Mouse (Mus musculus): ENCODE data around the gene Prkce. TPM values are rescaled to one million over a fixed set of nuclear protein-coding genes. Genes with fewer than 3 reads are reported as not detected.

Gene Prkce
- polyA plus RNA-seq, 1 experiment from 2014 or later: 0.77 TPM

DNA sequence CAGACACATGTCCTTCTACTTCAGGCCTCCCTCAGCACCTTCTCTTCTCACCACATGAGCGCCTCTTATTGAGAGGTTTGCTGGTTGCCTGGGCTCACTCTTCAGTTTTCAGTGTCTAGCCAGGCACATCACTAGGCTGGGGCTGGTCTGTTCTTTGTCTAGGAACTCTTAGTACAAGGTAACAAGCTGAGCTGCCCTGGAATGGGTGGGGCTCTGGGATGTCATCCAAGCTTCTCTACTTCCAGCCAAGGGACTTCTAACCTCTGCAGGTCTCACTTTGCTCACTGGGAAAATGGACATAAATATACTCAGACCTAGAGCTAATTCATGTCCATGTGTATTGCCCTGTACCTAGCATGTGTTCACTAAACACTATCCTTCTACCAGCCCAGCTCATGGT lies 230.6 kb downstream of the Prkce start:
- H3K27me3 ChIP-seq (ENCODE audit: control insufficient read depth, insufficient read depth, low read depth, low read length): no peaks in the 10 kb centered on the region
- no peak overlapping the region for H3K4me3 ChIP-seq (ENCODE audit: low read depth, low read length)
- H3K27ac ChIP-seq (ENCODE audit: low read length): no peak overlapping the region
- H3K4me2 ChIP-seq (ENCODE audit: low read depth, low read length): no peak overlapping the region
- H3K36me3 ChIP-seq (ENCODE audit: control insufficient read depth, insufficient read depth): no peaks in the 10 kb centered on the region
- no peak for ATAC-seq (ENCODE audit: low read depth)
- WGBS (ENCODE audit: insufficient replicate concordance): 69% methylated on average over 1 of the region's 1 CpGs
- no peak overlapping the region for H3K9ac ChIP-seq (ENCODE audit: low read depth, low read length)
- no peaks in the 10 kb centered on the region for H3K4me1 ChIP-seq (ENCODE audit: control insufficient read depth, low read depth, low read length)
- H3K9me3 ChIP-seq (replicated peaks; ENCODE audit: control insufficient read depth, low read length): no peaks in the 10 kb centered on the region

DNA sequence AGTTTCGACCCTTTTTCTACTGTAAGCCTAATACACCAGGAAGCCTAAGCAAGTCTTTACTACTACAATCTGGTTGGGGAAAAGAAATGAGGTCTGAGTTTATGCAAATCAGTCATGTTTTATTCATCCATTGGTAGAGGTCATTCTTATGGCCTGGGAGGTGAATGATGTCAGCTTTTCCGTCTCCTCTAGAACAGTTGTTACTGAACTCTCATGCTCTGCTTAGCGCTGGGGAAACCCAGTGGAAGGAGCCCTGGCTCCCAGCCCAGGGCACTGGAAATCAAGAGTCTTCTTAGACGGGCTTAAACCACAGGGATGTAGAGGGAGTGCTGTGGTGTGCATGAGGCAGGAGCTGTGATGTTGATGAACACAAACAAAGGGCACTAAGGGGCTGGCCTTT lies 232.4 kb downstream of the Prkce start:
- H3K36me3 ChIP-seq (ENCODE audit: control insufficient read depth, insufficient read depth): no peaks in the 10 kb centered on the region
- no peak overlapping the region for H3K9ac ChIP-seq (ENCODE audit: low read depth, low read length)
- 55% methylated on average over 4 of the region's 4 CpGs for WGBS (ENCODE audit: insufficient replicate concordance)
- no peak overlapping the region for H3K4me3 ChIP-seq (ENCODE audit: low read depth, low read length)
- no peak overlapping the region for H3K4me2 ChIP-seq (ENCODE audit: low read depth, low read length)
- no peaks in the 10 kb centered on the region for H3K4me1 ChIP-seq (ENCODE audit: control insufficient read depth, low read depth, low read length)
- no peak overlapping the region for H3K27ac ChIP-seq (ENCODE audit: low read length)
- ATAC-seq (ENCODE audit: low read depth): no peak
- H3K27me3 ChIP-seq (ENCODE audit: control insufficient read depth, insufficient read depth, low read depth, low read length): no peaks in the 10 kb centered on the region
- no peaks in the 10 kb centered on the region for H3K9me3 ChIP-seq (replicated peaks; ENCODE audit: control insufficient read depth, low read length)

DNA sequence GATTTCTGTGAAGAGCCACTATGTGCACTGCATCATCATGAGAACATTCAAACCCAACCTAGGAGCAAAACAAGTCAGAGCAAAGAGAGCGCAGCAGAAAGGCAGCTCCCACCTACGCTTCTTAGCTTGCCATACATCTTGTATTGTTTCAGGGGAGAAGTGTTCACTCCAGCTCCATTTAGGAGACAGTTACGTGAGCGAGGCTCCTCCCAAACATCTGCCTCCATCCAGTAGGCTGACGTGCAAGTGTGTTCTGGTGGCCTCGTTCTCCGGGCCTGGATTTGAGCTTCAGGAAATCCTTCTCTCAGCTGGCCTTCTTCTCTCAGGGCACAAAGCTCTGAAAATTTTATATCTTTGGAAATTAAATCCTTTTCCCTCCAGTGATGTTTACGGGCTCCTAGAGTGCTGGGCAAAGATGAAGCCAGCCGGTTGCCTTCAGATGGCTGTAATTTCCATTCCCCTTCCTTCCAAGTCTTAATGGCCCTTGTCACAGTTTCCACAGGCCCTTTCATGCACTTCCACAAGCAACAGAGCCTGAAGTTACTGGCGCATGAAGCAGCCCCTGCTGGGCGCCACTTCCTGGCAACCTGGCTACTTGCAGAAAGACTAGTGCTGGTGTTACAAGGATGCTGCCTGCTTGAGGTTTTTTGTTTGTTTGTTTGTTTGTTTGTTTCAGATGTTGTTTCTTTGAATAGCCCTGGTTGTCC lies 237.4 kb downstream of the Prkce start:
- no peak for ATAC-seq (ENCODE audit: low read depth)
- Histone ChIP-seq H3K27ac (ENCODE audit: low read length) (no peak overlapping the region), H3K27me3 (ENCODE audit: control insufficient read depth, insufficient read depth, low read depth, low read length) (no peaks in the 10 kb centered on the region), H3K4me3 (ENCODE audit: low read depth, low read length) (no peak overlapping the region), H3K9me3 (replicated peaks; ENCODE audit: control insufficient read depth, low read length) (no peaks in the 10 kb centered on the region), H3K4me2 (ENCODE audit: low read depth, low read length) (no peak overlapping the region), H3K36me3 (ENCODE audit: control insufficient read depth, insufficient read depth) (no peaks in the 10 kb centered on the region), H3K9ac (ENCODE audit: low read depth, low read length) (no peak overlapping the region), H3K4me1 (ENCODE audit: control insufficient read depth, low read depth, low read length) (peaks cover 2% of the 10 kb centered on the region; the same call in 1 of the 2 replicates)
- 72% methylated on average over 11 of the region's 11 CpGs for WGBS (ENCODE audit: insufficient replicate concordance)

DNA sequence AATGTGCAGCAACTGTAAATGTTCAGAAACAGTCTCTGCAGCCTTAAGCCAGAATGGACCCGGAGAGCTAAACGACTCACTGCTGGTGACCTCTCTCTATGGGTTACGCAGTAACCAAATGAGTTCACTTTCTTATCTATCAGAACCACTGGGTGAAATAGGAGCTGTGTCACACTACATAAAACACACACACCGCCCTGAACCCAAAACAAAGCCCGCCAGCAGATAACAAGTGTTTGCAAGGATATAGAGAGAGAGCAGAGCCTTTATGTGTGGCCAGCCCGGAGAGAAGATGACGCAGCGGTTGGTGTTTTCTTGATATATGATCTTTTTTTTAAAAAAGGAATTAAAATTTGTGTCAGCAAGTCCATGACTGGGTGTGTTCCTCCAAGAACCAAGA lies 238.1 kb downstream of the Prkce start:
- Histone ChIP-seq H3K27ac (ENCODE audit: low read length) (no peak overlapping the region), H3K9me3 (replicated peaks; ENCODE audit: control insufficient read depth, low read length) (no peaks in the 10 kb centered on the region), H3K36me3 (ENCODE audit: control insufficient read depth, insufficient read depth) (no peaks in the 10 kb centered on the region), H3K4me3 (ENCODE audit: low read depth, low read length) (no peak overlapping the region), H3K9ac (ENCODE audit: low read depth, low read length) (no peak overlapping the region), H3K27me3 (ENCODE audit: control insufficient read depth, insufficient read depth, low read depth, low read length) (no peaks in the 10 kb centered on the region), H3K4me2 (ENCODE audit: low read depth, low read length) (no peak overlapping the region), H3K4me1 (ENCODE audit: control insufficient read depth, low read depth, low read length) (peaks cover 2% of the 10 kb centered on the region; the same call in 1 of the 2 replicates)
- peak; percentile 70 for ATAC-seq (ENCODE audit: low read depth)
- 19% methylated on average over 8 of the region's 8 CpGs for WGBS (ENCODE audit: insufficient replicate concordance)

DNA sequence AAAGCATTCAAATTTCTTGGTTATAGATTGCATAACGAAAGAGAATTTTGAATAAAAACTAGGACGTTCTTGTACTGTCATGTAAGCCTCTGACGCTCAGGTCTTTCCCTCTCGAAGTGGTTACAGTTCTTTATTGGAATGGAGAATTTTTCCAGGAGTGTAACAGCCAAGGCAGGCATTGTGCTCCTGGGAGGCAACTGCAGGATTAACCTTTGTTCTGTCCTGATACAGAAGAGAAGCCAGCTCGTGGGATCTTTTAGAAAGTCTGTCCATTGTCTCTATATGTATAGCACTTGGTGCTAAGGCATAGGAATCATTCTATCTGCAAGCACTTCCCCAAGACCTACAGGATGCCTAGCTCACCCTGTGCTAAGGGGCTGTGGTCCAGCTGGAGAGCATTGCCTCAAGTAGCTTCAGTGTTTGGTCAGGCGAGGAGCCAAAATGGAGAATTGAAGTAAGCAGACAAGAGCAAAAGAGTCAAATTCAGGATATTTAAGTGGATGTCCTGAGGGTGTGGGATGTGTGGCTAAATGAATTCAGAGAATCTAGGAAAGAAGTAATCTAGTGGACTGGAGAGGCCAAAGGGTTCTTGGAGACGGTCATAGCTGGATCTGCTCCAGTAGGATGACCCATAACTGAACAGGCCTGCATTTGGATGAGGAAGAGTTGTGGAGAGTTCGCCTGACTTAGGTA lies 240.5 kb downstream of the Prkce start:
- Histone ChIP-seq H3K27ac (ENCODE audit: low read length) (no peak overlapping the region), H3K9me3 (replicated peaks; ENCODE audit: control insufficient read depth, low read length) (no peaks in the 10 kb centered on the region), H3K9ac (ENCODE audit: low read depth, low read length) (no peak overlapping the region), H3K27me3 (ENCODE audit: control insufficient read depth, insufficient read depth, low read depth, low read length) (no peaks in the 10 kb centered on the region), H3K4me3 (ENCODE audit: low read depth, low read length) (no peak overlapping the region), H3K36me3 (ENCODE audit: control insufficient read depth, insufficient read depth) (no peaks in the 10 kb centered on the region), H3K4me1 (ENCODE audit: control insufficient read depth, low read depth, low read length) (peaks cover 2% of the 10 kb centered on the region; the same call in 1 of the 2 replicates), H3K4me2 (ENCODE audit: low read depth, low read length) (no peak overlapping the region)
- no peak for ATAC-seq (ENCODE audit: low read depth)
- 54% methylated on average over 8 of the region's 8 CpGs for WGBS (ENCODE audit: insufficient replicate concordance)

DNA sequence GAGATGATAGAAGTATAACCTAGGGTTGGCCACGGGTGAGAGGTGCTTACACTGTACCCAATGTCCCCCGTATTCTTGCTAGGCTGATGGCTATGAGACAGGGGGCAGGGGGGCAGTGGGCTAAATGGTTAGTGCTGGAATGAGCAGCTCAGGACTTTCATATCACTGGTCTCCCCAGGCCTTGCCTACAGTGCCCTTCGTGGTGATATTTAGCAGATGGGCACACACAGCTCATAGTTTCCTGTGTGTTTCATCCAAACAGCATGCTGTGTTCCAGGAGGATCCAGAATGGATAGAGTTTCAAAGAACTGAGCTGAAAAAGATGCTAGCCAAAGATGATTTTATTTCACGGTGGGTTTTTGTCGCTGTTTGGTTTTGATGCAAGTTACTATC lies 241.0 kb downstream of the Prkce start:
- Histone ChIP-seq H3K27me3 (ENCODE audit: control insufficient read depth, insufficient read depth, low read depth, low read length) (no peaks in the 10 kb centered on the region), H3K27ac (ENCODE audit: low read length) (no peak overlapping the region), H3K4me2 (ENCODE audit: low read depth, low read length) (no peak overlapping the region), H3K4me1 (ENCODE audit: control insufficient read depth, low read depth, low read length) (peaks cover 2% of the 10 kb centered on the region; the same call in 1 of the 2 replicates), H3K36me3 (ENCODE audit: control insufficient read depth, insufficient read depth) (no peaks in the 10 kb centered on the region), H3K4me3 (ENCODE audit: low read depth, low read length) (no peak overlapping the region), H3K9ac (ENCODE audit: low read depth, low read length) (no peak overlapping the region), H3K9me3 (replicated peaks; ENCODE audit: control insufficient read depth, low read length) (no peaks in the 10 kb centered on the region)
- ATAC-seq (ENCODE audit: low read depth): no peak
- WGBS (ENCODE audit: insufficient replicate concordance): 61% methylated on average over 5 of the region's 5 CpGs

DNA sequence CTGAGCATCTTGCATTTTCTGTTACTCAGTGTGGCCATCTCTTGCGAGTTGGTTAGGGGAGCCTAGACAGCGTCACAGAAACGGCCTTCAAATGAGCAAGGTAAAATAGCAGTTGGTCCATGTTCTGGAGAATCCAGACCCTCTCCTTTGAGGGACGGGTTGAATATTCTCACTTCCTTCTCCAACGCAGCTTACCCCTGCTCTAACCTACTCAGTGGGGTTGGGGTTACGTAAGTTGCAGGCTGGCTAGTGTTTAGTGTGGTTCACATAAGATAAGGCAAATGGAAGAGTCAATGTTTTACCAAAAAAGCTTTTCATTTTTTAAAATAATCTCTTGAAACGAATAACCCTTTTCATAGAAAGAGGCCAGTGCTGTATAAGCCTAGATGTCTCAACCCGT lies 241.9 kb downstream of the Prkce start:
- H3K27ac ChIP-seq (ENCODE audit: low read length): no peak overlapping the region
- no peaks in the 10 kb centered on the region for H3K9me3 ChIP-seq (replicated peaks; ENCODE audit: control insufficient read depth, low read length)
- no peak overlapping the region for H3K4me2 ChIP-seq (ENCODE audit: low read depth, low read length)
- no peaks in the 10 kb centered on the region for H3K36me3 ChIP-seq (ENCODE audit: control insufficient read depth, insufficient read depth)
- H3K27me3 ChIP-seq (ENCODE audit: control insufficient read depth, insufficient read depth, low read depth, low read length): no peaks in the 10 kb centered on the region
- H3K9ac ChIP-seq (ENCODE audit: low read depth, low read length): no peak overlapping the region
- no peak overlapping the region for H3K4me3 ChIP-seq (ENCODE audit: low read depth, low read length)
- no peak for ATAC-seq (ENCODE audit: low read depth)
- 55% methylated on average over 8 of the region's 8 CpGs for WGBS (ENCODE audit: insufficient replicate concordance)
- peaks cover 2% of the 10 kb centered on the region; the same call in 1 of the 2 replicates for H3K4me1 ChIP-seq (ENCODE audit: control insufficient read depth, low read depth, low read length)

DNA sequence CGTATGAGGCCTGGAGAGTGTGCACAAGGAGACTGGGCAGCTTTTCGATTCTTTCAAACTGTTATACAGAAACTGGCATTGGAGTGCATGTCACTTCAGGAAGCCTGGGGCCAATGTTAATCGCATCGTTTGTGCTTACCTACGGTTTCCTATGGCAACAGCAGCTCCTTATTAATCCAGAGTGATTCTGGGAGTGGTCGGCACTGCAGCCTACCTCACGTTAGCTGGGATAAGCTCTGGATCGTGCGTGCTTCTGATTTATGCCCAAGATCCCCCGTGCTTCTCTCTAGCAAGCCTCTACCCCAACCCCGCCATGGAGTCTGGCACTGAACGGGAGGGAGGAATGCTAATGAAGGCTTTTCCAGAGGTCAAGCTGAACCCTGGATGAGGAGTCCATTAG lies 242.9 kb downstream of the Prkce start:
- WGBS (ENCODE audit: insufficient replicate concordance): 66% methylated on average over 12 of the region's 12 CpGs
- no peak for ATAC-seq (ENCODE audit: low read depth)
- H3K9ac ChIP-seq (ENCODE audit: low read depth, low read length): no peak overlapping the region

DNA sequence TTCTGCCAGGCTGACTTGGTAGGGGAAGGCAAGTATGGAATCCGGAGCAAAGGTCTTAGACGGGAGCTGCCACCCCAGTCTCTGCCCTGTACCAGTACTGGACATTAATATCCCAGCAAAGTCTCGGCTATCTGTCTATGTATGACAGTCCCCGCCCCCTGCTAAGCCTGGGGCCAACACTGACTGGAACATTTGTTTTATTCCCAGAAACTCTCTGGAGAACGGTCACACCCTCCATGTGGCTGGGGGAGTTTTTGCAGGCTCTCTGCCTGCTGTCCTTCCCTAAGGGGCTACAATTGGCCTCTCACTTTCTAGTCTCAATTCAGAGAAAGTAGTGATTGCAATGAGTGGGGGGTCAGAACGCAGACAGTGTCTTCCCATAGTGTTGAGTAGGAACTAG lies 244.6 kb downstream of the Prkce start:
- Histone ChIP-seq H3K27ac (ENCODE audit: low read length) (no peak overlapping the region), H3K9ac (ENCODE audit: low read depth, low read length) (no peak overlapping the region), H3K4me1 (ENCODE audit: control insufficient read depth, low read depth, low read length) (no peaks in the 10 kb centered on the region), H3K9me3 (replicated peaks; ENCODE audit: control insufficient read depth, low read length) (no peaks in the 10 kb centered on the region), H3K27me3 (ENCODE audit: control insufficient read depth, insufficient read depth, low read depth, low read length) (no peaks in the 10 kb centered on the region), H3K4me3 (ENCODE audit: low read depth, low read length) (no peak overlapping the region), H3K4me2 (ENCODE audit: low read depth, low read length) (no peak overlapping the region), H3K36me3 (ENCODE audit: control insufficient read depth, insufficient read depth) (no peaks in the 10 kb centered on the region)
- ATAC-seq (ENCODE audit: low read depth): no peak
- WGBS (ENCODE audit: insufficient replicate concordance): 66% methylated on average over 6 of the region's 6 CpGs

More for the DNA sequence above, 242.9 kb downstream of the Prkce start:
- Histone ChIP-seq H3K27me3 (ENCODE audit: control insufficient read depth, insufficient read depth, low read depth, low read length) (no peaks in the 10 kb centered on the region), H3K4me3 (ENCODE audit: low read depth, low read length) (no peak overlapping the region), H3K4me2 (ENCODE audit: low read depth, low read length) (no peak overlapping the region), H3K9me3 (replicated peaks; ENCODE audit: control insufficient read depth, low read length) (no peaks in the 10 kb centered on the region), H3K4me1 (ENCODE audit: control insufficient read depth, low read depth, low read length) (peaks cover 2% of the 10 kb centered on the region; the same call in 1 of the 2 replicates), H3K27ac (ENCODE audit: low read length) (no peak overlapping the region), H3K36me3 (ENCODE audit: control insufficient read depth, insufficient read depth) (no peaks in the 10 kb centered on the region)
